Mouse (Mus musculus): ENCODE results near the gene Prph2.

GRCm38 (mm10) chr17:46888511-46889212 is 21.6 kb upstream of the Prph2 start:
- TF ChIP-seq CTCF (IDR thresholded peaks at IDR 0.05; ENCODE audit: low read depth, low read length) (peak; percentile 80), POLR2A (IDR thresholded peaks at IDR 0.05; ENCODE audit: extremely low read depth, insufficient read depth, low read length) (no peak)
